Mouse (Mus musculus): ENCODE measurements around the gene Scd3.
"Not testable (repeated sequence)": the region's sequence is repeated elsewhere in the genome, so short reads cannot be mapped to it uniquely, and the experiment has no call there.

Gene Scd3

GRCm38 (mm10) chr19:44238906-44239305 is 35.8 kb downstream of the Scd3 start:
- DNase-seq, result no peak

GRCm38 (mm10) chr19:44245761-44246171 is 42.7 kb downstream of the Scd3 start:
- DNase-seq, result peak; percentile 75 to 80

DNA sequence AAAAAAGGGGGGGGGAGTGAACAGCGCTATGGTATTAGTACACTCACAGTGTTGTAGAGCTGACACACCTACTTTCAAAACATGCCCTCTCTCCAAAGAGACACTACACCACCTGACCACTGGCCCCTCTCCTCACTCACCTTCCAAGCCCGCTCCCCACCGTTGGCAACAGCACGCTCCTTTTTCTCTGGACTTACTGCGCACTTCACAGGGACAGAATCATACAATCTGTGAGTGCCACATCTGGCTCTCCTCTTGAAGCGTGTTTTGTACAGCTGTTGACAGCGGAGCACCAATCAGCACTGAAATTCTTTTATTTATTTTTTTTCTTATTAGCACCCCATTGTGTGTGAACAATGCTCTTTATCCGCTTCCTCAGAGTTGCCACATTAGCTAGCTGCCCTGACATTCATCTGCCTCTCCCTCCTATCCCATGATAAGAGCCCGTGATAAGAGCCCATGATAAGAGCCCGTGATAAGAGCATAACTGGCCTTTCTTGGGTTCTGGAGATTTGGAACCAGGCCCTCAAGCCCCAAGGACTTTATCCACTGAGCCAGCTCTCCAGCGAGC is 43.4 kb downstream of the Scd3 start:
- peak; percentile 37 to 42 for DNase-seq

DNA sequence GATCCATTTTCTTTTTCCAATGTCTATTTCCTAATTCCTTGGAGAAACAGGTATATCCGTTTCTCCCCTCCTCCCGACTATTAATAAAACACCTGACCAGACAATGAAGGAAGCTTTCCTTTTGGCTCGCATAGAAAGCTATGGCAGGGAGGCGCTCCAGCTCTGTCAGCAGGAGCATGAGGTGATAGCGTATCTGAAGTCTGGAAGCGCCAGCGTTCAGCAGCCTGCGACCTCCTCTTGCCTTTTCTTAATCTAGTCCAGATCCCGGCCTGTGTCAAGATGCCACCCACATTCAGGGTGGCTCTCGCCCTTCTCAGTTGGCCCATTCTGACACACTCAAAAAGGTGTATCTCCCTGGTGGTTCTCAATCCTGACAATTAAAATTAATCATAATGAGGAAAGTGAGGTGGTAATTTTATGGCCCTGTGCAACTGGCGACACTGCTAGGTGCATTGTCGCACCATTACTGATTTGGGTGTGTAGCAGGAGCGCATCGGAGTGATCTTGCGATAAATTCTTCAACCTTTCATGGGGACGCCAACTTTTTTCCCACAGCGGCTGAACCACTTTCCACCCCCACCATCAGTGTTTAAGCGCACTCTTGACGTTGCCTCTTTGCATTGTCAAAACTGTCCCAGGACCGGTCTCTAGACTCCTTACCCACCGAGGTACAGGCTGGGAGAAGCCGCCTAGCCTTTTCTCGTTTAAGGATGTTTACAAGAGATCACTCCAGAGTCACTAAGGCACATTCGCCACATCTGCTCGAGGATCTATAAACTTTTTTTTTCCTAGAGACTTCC is 44.4 kb downstream of the Scd3 start:
- DNase-seq, result peak; percentile 65 to 68

DNA sequence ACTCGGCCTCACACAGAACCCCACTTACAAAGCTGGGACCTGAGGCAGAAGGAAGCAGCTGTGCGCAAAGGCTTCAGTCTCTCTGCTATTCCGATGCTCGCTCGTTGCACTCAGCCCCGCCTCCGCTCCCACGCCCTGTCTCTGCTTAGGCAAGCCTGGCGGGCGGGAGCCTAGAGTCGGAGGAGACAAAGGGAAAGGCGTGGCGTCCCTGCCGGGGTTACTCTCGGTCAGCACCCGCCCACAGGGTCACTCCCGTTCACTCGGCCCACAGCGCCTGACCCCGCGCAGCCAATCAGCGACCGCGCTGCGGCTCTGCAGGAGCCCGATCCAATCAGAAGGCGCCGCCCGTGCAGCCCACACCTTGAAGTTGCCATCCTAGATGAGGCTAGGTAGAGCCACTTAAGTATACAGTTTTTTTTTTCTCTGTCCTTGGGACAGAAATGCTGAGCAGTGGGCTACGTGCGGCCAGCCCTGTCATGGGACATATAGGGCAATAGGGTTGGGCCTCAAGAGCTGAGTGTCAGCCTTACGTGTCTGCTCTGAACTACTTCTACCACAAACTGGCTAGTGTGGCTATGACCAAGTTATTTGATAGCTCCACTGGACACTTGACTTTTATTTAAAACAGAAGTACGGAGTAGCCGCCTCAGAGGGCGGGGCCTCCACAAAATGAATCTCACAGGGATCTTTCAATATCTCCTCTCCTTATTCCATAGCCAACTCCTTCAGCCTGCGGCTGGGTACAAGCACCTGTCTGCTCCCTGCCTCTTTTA is 45.2 kb downstream of the Scd3 start:
- peak; percentile 96 to 98 for DNase-seq

- DNase-seq, result no peak
Observed at GRCm38 (mm10) chr19:44248854-44249351, 45.8 kb downstream of the Scd3 start.

- DNase-seq, result not testable (repeated sequence)
Observed at GRCm38 (mm10) chr19:44251138-44251537, 48.1 kb downstream of the Scd3 start.

DNA sequence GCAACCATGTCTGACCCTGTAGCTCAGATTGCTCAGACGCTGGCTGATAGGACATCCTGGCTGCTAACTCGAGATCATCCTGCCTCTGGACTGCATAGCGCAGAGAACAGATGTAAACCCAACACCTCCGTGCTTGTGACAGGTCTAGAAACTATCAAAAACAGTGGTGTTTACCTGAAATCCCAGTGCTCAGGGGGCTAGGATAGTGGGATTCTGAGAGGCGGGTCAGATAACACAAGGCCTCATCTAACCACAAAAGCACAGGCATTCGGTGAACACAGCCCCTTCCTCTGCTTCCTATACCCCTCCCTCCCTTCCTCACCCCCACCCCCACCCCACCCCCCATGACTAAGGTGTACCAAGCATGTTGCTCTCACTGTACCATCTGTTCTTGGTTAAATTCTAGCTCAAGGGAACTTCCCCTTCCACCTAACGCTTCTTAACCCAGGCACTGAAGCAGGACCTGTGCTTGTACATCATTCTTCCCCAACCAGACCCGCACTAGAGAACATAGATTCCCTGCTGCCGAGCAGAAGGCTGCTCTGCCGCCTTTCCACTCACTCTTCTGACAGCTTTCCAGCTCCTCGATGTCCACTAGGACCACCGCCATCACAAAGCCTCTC is 49.0 kb downstream of the Scd3 start:
- no peak for DNase-seq

GRCm38 (mm10) chr19:44254106-44254505 is 51.0 kb downstream of the Scd3 start:
- DNase-seq, result not testable (repeated sequence)

- DNase-seq, result no peak
Observed at GRCm38 (mm10) chr19:44257377-44257966, 54.4 kb downstream of the Scd3 start.

DNA sequence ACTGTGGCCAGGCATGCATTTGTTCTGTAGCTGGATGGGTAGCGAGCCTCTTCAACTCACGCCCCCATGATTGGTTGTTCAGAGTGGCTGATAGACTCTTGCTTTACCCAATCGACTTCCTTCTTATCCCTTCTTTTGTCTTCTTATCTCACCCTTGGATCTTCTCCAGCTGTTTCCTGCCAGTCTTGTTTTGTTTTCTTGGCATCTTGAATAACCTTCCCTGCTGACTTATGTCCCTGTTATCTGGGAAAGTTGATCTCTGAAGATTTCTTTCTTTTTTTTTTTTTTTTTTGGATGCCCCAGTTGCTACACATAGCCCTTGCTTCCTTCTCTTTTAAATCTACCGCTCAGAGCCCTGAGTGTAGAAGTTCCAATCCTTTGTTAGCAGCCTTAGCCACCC is 56.4 kb downstream of the Scd3 start:
- no peak for DNase-seq

DNA sequence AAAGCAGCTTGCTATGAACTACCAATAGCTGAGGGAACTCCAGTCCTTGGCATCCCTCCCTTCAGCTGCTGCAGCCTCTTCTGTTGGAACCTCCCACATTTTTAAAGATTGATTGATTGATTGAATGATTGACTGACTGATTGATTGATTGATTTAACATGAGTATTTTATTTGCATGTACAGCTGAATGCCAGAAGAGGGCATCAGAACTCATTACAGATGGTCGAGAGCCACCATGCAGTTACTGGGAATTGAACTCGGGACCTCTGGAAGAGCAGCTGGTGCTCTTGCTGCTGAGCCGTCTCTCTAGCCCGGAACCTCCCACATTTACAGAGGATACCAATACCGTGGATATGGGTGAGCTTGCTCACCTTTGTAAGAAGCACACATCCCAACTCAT is 57.4 kb downstream of the Scd3 start:
- DNase-seq, result no peak

DNA sequence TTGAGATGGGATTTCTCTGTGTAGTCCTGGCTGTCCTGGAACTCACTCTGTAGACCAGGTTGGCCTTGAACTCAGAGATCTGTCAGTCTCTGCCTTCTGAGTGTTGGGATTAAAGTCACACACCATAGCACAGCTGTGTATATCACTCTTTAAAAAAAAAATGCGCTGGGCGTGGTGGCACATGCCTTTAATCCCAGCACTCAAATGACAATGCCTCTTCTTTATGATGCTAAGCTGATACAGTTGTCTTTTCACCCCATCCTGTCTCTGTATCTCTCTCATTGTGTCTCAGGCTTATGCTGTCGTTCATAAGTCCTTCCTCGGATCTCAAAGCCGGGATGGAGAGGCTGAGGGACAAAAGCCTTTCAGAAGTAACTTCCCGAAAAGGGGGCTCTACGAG is 58.7 kb downstream of the Scd3 start:
- DNase-seq, result no peak

- no peak for DNase-seq
Observed at GRCm38 (mm10) chr19:44263581-44263980, 60.5 kb downstream of the Scd3 start.

DNA sequence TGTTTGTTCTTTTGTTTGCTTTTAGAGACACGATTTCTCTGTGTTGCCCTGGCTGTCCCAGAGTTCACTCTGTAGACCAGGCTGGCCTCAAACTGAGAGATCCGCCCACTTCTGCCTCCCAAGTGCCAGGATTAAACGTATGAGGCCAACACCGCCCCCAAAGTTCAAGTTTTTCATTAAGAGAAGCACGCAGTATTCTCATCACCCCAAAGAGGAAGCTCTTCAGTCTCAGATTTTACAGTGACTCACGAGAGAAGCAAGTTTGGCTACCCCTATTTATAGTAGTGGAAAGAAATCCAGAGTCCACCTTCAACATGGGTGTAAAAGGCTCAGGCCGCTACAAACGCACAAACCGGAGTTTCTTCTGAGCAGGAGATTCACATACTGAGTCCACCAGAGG is 61.2 kb downstream of the Scd3 start:
- DNase-seq, result no peak

GRCm38 (mm10) chr19:44265300-44265699 is 62.2 kb downstream of the Scd3 start:
- no peak for DNase-seq

DNA sequence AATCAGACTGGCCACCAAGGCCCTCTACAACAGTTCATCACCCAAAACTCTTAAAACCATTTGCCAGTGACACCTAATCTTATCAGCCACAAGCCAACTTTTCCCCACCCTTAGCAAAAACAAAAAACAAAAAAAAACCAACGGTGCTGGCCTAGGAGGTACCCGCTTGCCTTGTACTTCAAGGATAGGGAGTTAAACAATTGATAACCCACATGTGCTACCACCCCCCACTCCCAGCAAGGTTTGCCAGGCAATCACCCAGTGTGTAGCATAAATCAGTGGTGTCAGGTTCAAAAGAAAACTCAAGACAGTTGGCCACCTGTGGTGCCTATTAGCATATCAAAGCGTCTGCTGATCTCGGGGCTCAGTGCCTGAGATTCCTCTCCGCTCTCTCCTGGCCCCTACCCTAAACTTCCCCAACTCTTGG is 62.9 kb downstream of the Scd3 start:
- DNase-seq, result no peak

DNA sequence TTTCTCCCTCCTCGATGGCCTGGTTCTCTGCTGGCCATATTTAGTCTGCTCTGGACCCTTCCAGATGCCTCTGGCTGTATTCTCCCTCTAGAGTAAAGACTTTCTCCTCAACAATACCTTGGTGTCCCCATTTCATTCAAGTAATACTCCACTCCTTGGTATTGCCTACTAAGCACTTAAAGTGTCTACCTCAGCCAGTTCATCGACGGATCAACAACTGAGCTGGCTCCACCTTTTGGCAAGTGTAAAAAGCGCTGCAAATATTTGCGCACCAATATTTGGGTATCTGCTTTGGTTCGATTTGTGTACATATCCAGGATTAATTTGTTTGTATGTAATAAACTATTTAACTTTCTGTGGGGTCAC is 63.4 kb downstream of the Scd3 start:
- DNase-seq, result peak in 1 of 2 experiments; percentile 27

DNA sequence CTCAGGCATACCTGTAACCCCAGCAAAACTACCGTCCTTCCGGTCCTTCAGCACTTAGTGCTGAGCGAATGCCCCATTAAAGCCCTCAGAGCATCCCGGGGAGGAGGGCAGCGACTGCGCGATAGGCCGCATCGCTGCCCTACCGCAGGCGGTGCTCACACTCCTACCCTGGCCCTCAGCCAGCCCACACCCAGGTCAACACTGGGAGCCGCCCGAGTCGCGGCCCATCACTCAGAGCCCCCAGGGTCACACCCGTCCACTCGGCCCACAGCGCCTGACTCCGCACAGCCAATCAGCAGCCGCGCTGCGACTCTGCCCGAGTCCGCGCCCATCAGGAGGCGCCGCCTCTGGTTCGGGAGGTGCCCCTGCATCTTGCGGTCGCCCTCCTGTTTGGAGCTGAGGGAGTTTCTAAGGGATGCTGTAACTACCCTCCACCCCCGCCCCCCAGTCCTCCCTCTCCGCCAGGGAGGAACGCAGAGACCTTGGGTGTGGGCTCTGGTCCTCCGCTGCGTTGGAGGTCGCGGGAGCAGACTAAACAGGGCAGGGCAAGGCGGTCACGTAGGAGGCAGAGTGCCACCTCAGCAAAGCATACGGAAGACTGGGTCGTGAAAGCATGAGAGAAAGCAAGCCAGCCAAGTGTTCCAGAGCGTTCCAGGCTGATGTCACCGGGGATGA is 63.9 kb downstream of the Scd3 start:
- peak; percentile 90 to 92 for DNase-seq

GRCm38 (mm10) chr19:44267499-44268002 is 64.5 kb downstream of the Scd3 start:
- no peak for DNase-seq

DNA sequence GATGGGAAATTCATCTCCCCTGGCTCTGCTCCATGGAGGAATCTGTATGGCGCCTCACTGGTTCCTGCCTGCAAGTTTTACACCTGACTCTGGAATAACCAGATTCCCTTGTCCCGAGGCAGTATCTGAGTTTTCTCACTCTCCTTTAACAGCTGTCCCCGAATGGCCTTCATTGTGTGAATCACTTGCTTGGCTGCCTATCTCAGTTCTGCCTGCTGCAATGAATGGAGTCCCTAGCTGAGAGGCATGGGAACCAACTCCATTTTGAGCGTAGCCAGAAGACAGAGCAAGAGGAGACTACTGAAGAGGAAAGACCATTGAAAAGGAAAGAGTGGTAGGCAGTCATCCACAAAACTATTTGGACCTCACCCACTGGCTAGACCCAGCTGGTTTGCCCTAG is 70.6 kb downstream of the Scd3 start:
- DNase-seq, result no peak

GRCm38 (mm10) chr19:44274452-44274851 is 71.4 kb downstream of the Scd3 start:
- DNase-seq, result no peak
